Mouse (Mus musculus) spleen, adult 2 months (tissue): ENCODE measurements around the gene Ces1c.

Experiments
- CTCF ChIP-seq: fragments of 200-500 bp; IDR thresholded peaks from 2 replicates; pipeline ENCODE4 v1.5.1; 2011; ENCODE audit warnings: mild to moderate bottlenecking, inconsistent platforms; ENCODE audit not compliant: insufficient read depth, insufficient read length, insufficient replicate concordance; ENCODE audit errors: extremely low read depth
- POLR2A ChIP-seq: fragments of 200-500 bp; IDR thresholded peaks from 2 replicates; pipeline ENCODE4 v1.6.1; 2011; ENCODE audit warnings: low read depth, low read length, inconsistent platforms

DNA sequence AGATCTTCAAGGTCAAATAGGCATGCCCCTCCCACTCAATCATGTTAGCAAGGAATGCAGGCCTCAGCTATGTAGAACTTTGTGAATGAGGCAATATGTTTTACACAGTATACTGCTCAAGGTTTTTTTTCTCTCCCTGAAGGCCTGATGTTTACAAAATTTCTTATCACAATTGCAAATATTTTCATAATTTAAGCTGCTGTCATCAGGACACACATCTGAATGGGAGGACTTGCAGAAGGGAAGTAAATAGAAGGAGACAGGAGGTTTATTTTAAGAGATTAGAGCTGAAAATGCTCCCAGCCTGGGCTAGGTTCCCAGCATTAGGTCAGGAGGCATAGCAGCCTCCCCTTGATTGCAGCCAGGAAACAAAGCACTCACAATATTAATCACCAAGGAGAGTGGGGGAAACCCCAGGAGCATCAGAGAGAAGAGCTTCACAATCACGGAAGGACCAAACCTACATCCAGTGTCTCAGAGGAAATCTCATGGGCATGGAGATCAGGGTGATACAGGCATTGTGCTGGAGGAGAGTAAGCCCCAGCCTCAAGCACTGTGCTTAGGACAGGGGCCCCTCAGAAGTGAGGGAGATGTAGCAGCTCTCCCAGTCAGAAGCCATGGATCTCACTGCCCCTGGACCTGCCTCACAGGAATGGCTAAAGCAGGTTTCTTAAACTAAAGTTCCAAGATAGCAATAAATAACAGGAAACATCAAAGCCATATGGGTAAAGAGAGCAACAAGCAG is 40.9 kb upstream of the Ces1c start:
- TF ChIP-seq POLR2A (no peak), CTCF (no peak)
